Comparison of ENCODE assay signal across 17 mouse cellular contexts in the genomic region with DNA sequence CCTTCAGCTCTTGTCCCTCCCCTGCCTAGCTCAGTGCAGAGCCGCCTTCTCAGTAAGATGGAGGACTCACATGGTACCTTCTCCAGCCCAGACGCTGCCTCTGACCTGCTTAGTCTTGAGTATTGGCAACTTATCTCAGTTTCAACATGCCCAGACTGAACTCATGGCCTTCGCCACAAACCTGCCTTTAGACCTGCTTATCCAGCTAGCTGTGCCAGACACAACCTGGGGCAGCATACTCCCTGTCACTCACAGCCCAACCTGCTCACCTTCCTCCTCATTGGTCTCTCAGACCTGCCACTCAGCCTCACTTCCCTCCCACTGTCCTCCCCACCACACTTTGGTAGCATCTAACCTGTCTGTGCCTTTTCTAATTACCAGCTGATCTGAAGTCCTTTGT. TPM values are rescaled to one million over a fixed set of nuclear protein-coding genes. Genes with fewer than 3 reads are reported as not detected.
"Had no signal": no experiment of that assay in that cellular context is flagged by ENCODE, and none has a peak within 500 bp of the region (broad histone marks: within the 10 kb centered on the region; RNA-seq: fewer than 3 reads in every experiment).

No protein-coding gene starts in this region.

- DNase-seq: lung, adult 18-20 months; lung, embryonic 14.5 days; lung, postnatal 10 days; midbrain, embryonic 14.5 days; right cerebral cortex, postnatal 14 days; thymus, adult 18-20 months; thymus, postnatal 14 days; thymus, postnatal 36 days had no signal

- H3K27ac ChIP-seq: liver, embryonic 12.5 days; liver, embryonic 14.5 days; midbrain, embryonic 10.5 days; midbrain, embryonic 12.5 days; neural tube, embryonic 13.5 days; neural tube, embryonic 15.5 days; stomach, embryonic 15.5 days had no signal

- H3K27me3 ChIP-seq: liver, embryonic 12.5 days; midbrain, embryonic 12.5 days; neural tube, embryonic 13.5 days; neural tube, embryonic 15.5 days; stomach, embryonic 15.5 days had no signal

- H3K36me3 ChIP-seq: liver, embryonic 12.5 days; midbrain, embryonic 10.5 days; midbrain, embryonic 12.5 days; neural tube, embryonic 13.5 days; neural tube, embryonic 15.5 days; stomach, embryonic 15.5 days had no signal

- H3K4me3 ChIP-seq: liver, embryonic 12.5 days; midbrain, embryonic 10.5 days; midbrain, embryonic 12.5 days; myocyte; neural tube, embryonic 13.5 days; neural tube, embryonic 15.5 days; stomach, embryonic 15.5 days had no signal

- ATAC-seq: liver, embryonic 12.5 days; midbrain, embryonic 16.5 days had no signal

- H3K4me2 ChIP-seq: liver, embryonic 12.5 days; lung, embryonic 14.5 days; midbrain, embryonic 12.5 days; neural tube, embryonic 13.5 days; neural tube, embryonic 15.5 days; stomach, embryonic 15.5 days had no signal

- H3K4me1 ChIP-seq: liver, embryonic 12.5 days; midbrain, embryonic 12.5 days; stomach, embryonic 15.5 days had no signal

- H3K9me3 ChIP-seq: liver, embryonic 12.5 days; midbrain, embryonic 10.5 days; midbrain, embryonic 12.5 days; neural tube, embryonic 13.5 days; neural tube, embryonic 15.5 days; stomach, embryonic 15.5 days had no signal

- H3K9ac ChIP-seq: liver, embryonic 12.5 days; liver, embryonic 14.5 days; lung, embryonic 14.5 days; midbrain, embryonic 12.5 days; neural tube, embryonic 13.5 days; neural tube, embryonic 15.5 days; stomach, embryonic 15.5 days had no signal

RNA-seq across cellular contexts. Expression of a gene that starts 32.8 kb away (rescaled TPM):
- polyA plus RNA-seq: midbrain, embryonic 14.5 days had no signal
